Mouse (Mus musculus) forebrain, postnatal 0 days (tissue): ENCODE measurements around the gene Itgb2. TPM values are rescaled to one million over a fixed set of nuclear protein-coding genes. Genes with fewer than 3 reads are reported as not detected.
A peak's percentile ranks its signal among the peaks of the same experiment; 100 is the strongest.

ENCODE experiments used
- ATAC-seq: fragments of 200-750 bp; cut with Nextera tagmentation; 2 replicates; pipeline ENCODE4 v1.8.0; 2017; ENCODE audit warnings: mild to moderate bottlenecking, moderate library complexity
- DNase-seq: peaks from one replicate; pipeline ENCODE4 v3.0.0-alpha.2; 2015
- H3K27ac ChIP-seq: fragments of 300-500 bp; sonication (generic); 2 replicates; pipeline ENCODE4 v1.5.1; 2014; ENCODE audit warnings: low read depth, mild to moderate bottlenecking, antibody characterized with exemption, low read length, moderate library complexity, mixed read lengths
- H3K27me3 ChIP-seq: fragments of 300-500 bp; sonication (generic); 2 replicates; pipeline ENCODE4 v1.6.1; 2014; ENCODE audit warnings: mild to moderate bottlenecking, low read length, mixed read lengths; ENCODE audit not compliant: insufficient read depth
- H3K36me3 ChIP-seq: fragments of 300-500 bp; sonication (generic); 2 replicates; pipeline ENCODE4 v1.6.1; 2014; ENCODE audit warnings: mild to moderate bottlenecking, moderate library complexity; ENCODE audit not compliant: insufficient read depth
- H3K4me1 ChIP-seq: fragments of 300-500 bp; sonication (generic); 2 replicates; pipeline ENCODE4 v1.6.1; 2014; ENCODE audit warnings: antibody characterized with exemption; ENCODE audit not compliant: insufficient read depth
- H3K4me2 ChIP-seq: fragments of 300-500 bp; sonication (generic); 2 replicates; pipeline ENCODE4 v1.6.1; 2014; ENCODE audit warnings: low read depth, mild to moderate bottlenecking, moderate library complexity
- H3K4me3 ChIP-seq: fragments of 300-500 bp; sonication (generic); 2 replicates; pipeline ENCODE4 v1.5.1; 2014; ENCODE audit warnings: low read depth, low read length, mixed read lengths
- H3K9ac ChIP-seq: fragments of 300-500 bp; sonication (generic); 2 replicates; pipeline ENCODE4 v1.6.1; 2014; ENCODE audit warnings: mild to moderate bottlenecking
- H3K9me3 ChIP-seq: fragments of 300-500 bp; sonication (generic); 2 replicates; pipeline ENCODE4 v1.6.1; 2016; ENCODE audit warnings: low read length
- CTCF ChIP-seq: sonication (generic); IDR thresholded peaks from 2 replicates; pipeline ENCODE4 v1.5.1; 2016; ENCODE audit warnings: antibody characterized with exemption, control low read depth, low read depth
- WGBS: fragments of 180-500 bp; shearing (Covaris S2); extraction: QIAGEN DNeasy Blood & Tissue Kit; methylation state at CpG from one replicate; pipeline ENCODE4 v1.1.7; 2014; 5-methylcytosine and 5-hydroxymethylcytosine counted together
- polyA plus RNA-seq: library from polyadenylated mRNA; unstranded; fragments of >200 nt; fragmentation: Nextera tagmentation; extraction: Ambion mirVana; gene quantifications from 2 replicates; pipeline ENCODE4 v1.2.1, GENCODE M21; 2015
- total RNA-seq: library from RNA; depleted of rRNA; stranded (reverse); fragments of >200 nt; gene quantifications from 2 replicates; pipeline ENCODE4 v1.2.3, GENCODE M21; 2014

Gene Itgb2
- total and polyA plus RNA-seq, 2 experiments from 2014 or later, result 1.1 to 1.2 TPM

- Histone ChIP-seq H3K4me1 (no peaks in the 10 kb centered on the region), H3K36me3 (peaks cover 50% of the 10 kb centered on the region), H3K4me3 (no peak overlapping the region), H3K27ac (peak overlapping the region; percentile 40; the same call in 1 of the 2 replicates), H3K4me2 (no peak overlapping the region), H3K9me3 (no peaks in the 10 kb centered on the region), H3K27me3 (no peaks in the 10 kb centered on the region), H3K9ac (no peak overlapping the region)
- ATAC-seq (no peak), DNase-seq (no peak)
- no peak for TF ChIP-seq CTCF
- WGBS, result 85% methylated on average over 7 of the region's 7 CpGs
Observed at GRCm38 (mm10) chr10:77589117-77589516, 59.1 kb downstream of the Itgb2 start.

GRCm38 (mm10) chr10:77589749-77590148 is 59.7 kb downstream of the Itgb2 start:
- Histone ChIP-seq H3K36me3 (peaks cover 57% of the 10 kb centered on the region), H3K4me3 (no peak overlapping the region), H3K4me2 (no peak overlapping the region), H3K27me3 (no peaks in the 10 kb centered on the region), H3K27ac (no peak overlapping the region; the same call in 1 of the 2 replicates), H3K9ac (no peak overlapping the region), H3K9me3 (no peaks in the 10 kb centered on the region), H3K4me1 (no peaks in the 10 kb centered on the region)
- WGBS, result 75% methylated on average over 8 of the region's 8 CpGs
- TF ChIP-seq CTCF, result no peak
- DNase-seq, result no peak
- no peak for ATAC-seq

DNA sequence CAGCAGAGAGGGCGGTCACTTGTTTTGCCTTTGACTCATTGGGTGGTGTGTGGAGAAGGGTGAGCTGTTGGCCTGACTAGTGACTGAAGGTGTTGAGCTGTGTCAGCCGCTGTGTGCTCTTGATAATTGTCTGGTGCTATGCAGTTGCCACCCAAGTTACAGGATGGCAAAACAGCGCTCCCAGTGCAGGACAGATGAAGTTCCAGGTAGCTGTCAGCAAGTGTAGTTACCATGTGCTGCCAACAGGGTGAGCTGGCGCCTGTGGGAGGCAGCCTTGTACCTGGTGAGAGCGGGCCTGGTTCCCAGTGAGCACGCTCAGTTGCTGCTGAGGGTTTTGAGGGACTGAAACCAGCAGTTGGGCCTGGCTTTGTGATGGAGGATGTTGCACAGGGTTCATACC is 60.8 kb downstream of the Itgb2 start:
- no peak overlapping the region for H3K4me3 ChIP-seq
- ATAC-seq (peak; percentile 82), DNase-seq (peak; percentile 48)
- no peaks in the 10 kb centered on the region for H3K27me3 ChIP-seq
- peak; percentile 79 for TF ChIP-seq CTCF
- H3K36me3 ChIP-seq, result peaks cover 67% of the 10 kb centered on the region
- H3K9me3 ChIP-seq, result no peaks in the 10 kb centered on the region
- H3K4me2 ChIP-seq, result no peak overlapping the region
- no peaks in the 10 kb centered on the region for H3K4me1 ChIP-seq
- H3K27ac ChIP-seq, result no peak overlapping the region
- no peak overlapping the region for H3K9ac ChIP-seq
- 41% methylated on average over 6 of the region's 6 CpGs for WGBS

DNA sequence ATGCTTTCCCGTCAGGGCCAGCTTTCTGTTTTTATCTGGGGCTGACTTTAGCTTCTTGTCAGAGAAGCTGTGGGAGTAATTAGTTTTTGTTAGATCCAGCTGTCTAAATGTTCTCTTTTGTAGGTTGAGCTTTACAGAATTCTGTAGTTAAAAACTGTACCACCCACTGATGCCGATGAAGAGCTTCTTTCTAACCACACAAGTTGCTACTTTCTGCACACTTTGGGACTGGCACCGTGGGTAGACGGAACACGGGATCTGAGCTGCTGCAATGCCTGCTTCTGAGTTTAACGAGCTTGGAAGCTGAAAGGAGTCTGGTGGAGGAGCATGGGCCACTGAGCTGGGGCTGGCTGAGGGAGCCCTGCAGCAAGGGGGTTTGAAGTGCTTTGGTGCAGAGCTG is 61.5 kb downstream of the Itgb2 start:
- no peak overlapping the region for H3K9ac ChIP-seq
- H3K27ac ChIP-seq, result no peak overlapping the region
- DNase-seq, result no peak
- H3K4me1 ChIP-seq, result no peaks in the 10 kb centered on the region
- no peak overlapping the region for H3K4me2 ChIP-seq
- H3K27me3 ChIP-seq, result no peaks in the 10 kb centered on the region
- no peak for ATAC-seq
- H3K4me3 ChIP-seq, result no peak overlapping the region
- H3K36me3 ChIP-seq, result peaks cover 71% of the 10 kb centered on the region
- H3K9me3 ChIP-seq, result no peaks in the 10 kb centered on the region
- TF ChIP-seq CTCF, result no peak
- WGBS, result 43% methylated on average over 6 of the region's 6 CpGs

- Histone ChIP-seq H3K36me3 (peaks cover 75% of the 10 kb centered on the region), H3K27me3 (no peaks in the 10 kb centered on the region), H3K9ac (no peak overlapping the region), H3K27ac (no peak overlapping the region), H3K4me2 (no peak overlapping the region), H3K9me3 (no peaks in the 10 kb centered on the region), H3K4me1 (no peaks in the 10 kb centered on the region), H3K4me3 (no peak overlapping the region)
- DNase-seq (no peak), ATAC-seq (no peak)
- WGBS, result 94% methylated on average over 2 of the region's 2 CpGs
- TF ChIP-seq CTCF, result no peak
Observed at GRCm38 (mm10) chr10:77596060-77596459, 66.0 kb downstream of the Itgb2 start.

- H3K4me2 ChIP-seq, result no peak overlapping the region
- no peaks in the 10 kb centered on the region for H3K9me3 ChIP-seq
- H3K27me3 ChIP-seq, result no peaks in the 10 kb centered on the region
- H3K36me3 ChIP-seq, result peaks cover 14% of the 10 kb centered on the region
- no peak for ATAC-seq
- no peak for DNase-seq
- no peak overlapping the region for H3K4me3 ChIP-seq
- TF ChIP-seq CTCF, result no peak
- no peak overlapping the region for H3K27ac ChIP-seq
- 62% methylated on average over 4 of the region's 4 CpGs for whole genome bisulfite sequencing
- H3K9ac ChIP-seq, result no peak overlapping the region
- H3K4me1 ChIP-seq, result peaks cover 8% of the 10 kb centered on the region; the same call in 1 of the 2 replicates
Observed at GRCm38 (mm10) chr10:77603021-77603420, 73.0 kb downstream of the Itgb2 start.

DNA sequence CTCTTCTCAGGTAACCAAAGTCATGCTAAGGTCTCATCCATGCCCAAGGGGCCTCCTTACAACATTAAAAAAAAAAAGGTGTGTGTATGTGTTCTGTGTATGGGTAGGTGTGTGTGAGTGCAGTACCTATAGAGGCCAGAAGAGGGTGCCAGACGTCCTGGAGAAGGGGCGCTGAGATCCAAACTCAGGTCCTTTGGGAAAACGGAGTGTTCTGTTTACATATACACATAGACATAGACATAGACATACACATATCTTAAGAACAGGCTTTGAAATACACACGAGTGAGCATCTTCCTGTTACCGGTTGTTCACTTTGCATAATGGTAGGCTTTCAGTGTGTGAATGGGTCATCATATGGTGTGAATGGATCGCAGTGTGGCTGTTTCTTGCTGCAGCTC is 74.1 kb downstream of the Itgb2 start:
- WGBS, result 92% methylated on average over 6 of the region's 6 CpGs
- Histone ChIP-seq H3K4me1 (peaks cover 8% of the 10 kb centered on the region; the same call in 1 of the 2 replicates), H3K9ac (no peak overlapping the region), H3K27ac (no peak overlapping the region), H3K9me3 (no peaks in the 10 kb centered on the region), H3K27me3 (no peaks in the 10 kb centered on the region), H3K4me3 (no peak overlapping the region), H3K36me3 (peaks cover 4% of the 10 kb centered on the region; the same call in 1 of the 2 replicates), H3K4me2 (no peak overlapping the region)
- no peak for ATAC-seq
- no peak for DNase-seq
- TF ChIP-seq CTCF, result peak; percentile 39
